Mouse (Mus musculus) MEL (cell line): Measurements from ENCODE around the gene Camkk2. TPM values are rescaled to one million over a fixed set of nuclear protein-coding genes. Genes with fewer than 3 reads are reported as not detected.

ENCODE experiments used
- DNase-seq: peaks from one replicate; pipeline ENCODE4 v3.0.0; 2011; ENCODE audit warnings: low read depth, low spot score
- H3K27ac ChIP-seq: 2 replicates; pipeline ENCODE4 v1.5.1; 2012; ENCODE audit warnings: low read depth, mild to moderate bottlenecking, control low read depth, low read length, moderate library complexity; ENCODE audit not compliant: control insufficient read depth
- H3K27me3 ChIP-seq, 2 experiments: fragments of 150-350 bp in 1 of 2; sonication (generic) in 1 of 2; 2 replicates each; pipeline ENCODE4 v1.6.1; 2012; ENCODE audit warnings: low read length in 2 of 2, mild to moderate bottlenecking in 2 of 2, improper control_type of control experiment in 1 of 2, moderate library complexity in 1 of 2; ENCODE audit not compliant: insufficient read depth in 2 of 2, control insufficient read depth in 1 of 2
- H3K36me3 ChIP-seq, 2 experiments: 2 replicates each; pipeline ENCODE4 v1.6.1; 2012 to 2014; ENCODE audit warnings: low read length in 2 of 2, improper control_type of control experiment in 1 of 2, inconsistent platforms in 1 of 2, mild to moderate bottlenecking in 1 of 2; ENCODE audit not compliant: insufficient read depth in 2 of 2, control insufficient read depth in 1 of 2
- H3K4me1 ChIP-seq, 2 experiments: fragments of 150-350 bp in 1 of 2; sonication (generic) in 1 of 2; 2 replicates each; pipeline ENCODE4 v1.6.1; 2012; ENCODE audit warnings: low read length in 2 of 2, improper control_type of control experiment in 1 of 2, mild to moderate bottlenecking in 1 of 2; ENCODE audit not compliant: insufficient read depth in 2 of 2, control insufficient read depth in 1 of 2
- H3K4me3 ChIP-seq, 2 experiments: fragments of 150-350 bp in 1 of 2; sonication (generic) in 1 of 2; 2 replicates each; pipeline ENCODE4 v1.5.1; 2012; ENCODE audit warnings: low read depth in 2 of 2, low read length in 2 of 2, mild to moderate bottlenecking in 2 of 2, moderate library complexity in 2 of 2, control low read depth in 1 of 2, improper control_type of control experiment in 1 of 2; ENCODE audit not compliant: control insufficient read depth in 1 of 2, insufficient read depth in 1 of 2
- H3K79me2 ChIP-seq: 2 replicates; pipeline ENCODE4 v1.6.1; 2012; ENCODE audit warnings: mild to moderate bottlenecking, low read length, moderate library complexity; ENCODE audit not compliant: control insufficient read depth, poor library complexity, insufficient read depth
- H3K9ac ChIP-seq: 2 replicates; pipeline ENCODE4 v1.6.1; 2012; ENCODE audit warnings: low read depth, mild to moderate bottlenecking, control low read depth, low read length, moderate library complexity; ENCODE audit not compliant: control insufficient read depth, poor library complexity, severe bottlenecking
- H3K9me3 ChIP-seq: fragments of 150-350 bp; sonication (generic); replicated peaks from 2 replicates; pipeline ENCODE4 v1.6.1; 2012; ENCODE audit warnings: mild to moderate bottlenecking, low read length, improper control_type of control experiment, moderate library complexity; ENCODE audit not compliant: insufficient read depth
- BHLHE40 ChIP-seq: IDR thresholded peaks from 2 replicates; pipeline ENCODE4 v1.6.1; 2012; ENCODE audit warnings: low read depth, mild to moderate bottlenecking, inconsistent platforms, low read length, improper control_type of control experiment, borderline replicate concordance
- CHD1 ChIP-seq: IDR thresholded peaks from 2 replicates; pipeline ENCODE4 v1.6.1; 2012; ENCODE audit warnings: low read depth, mild to moderate bottlenecking, inconsistent platforms, low read length, improper control_type of control experiment
- CHD2 ChIP-seq: IDR thresholded peaks from 2 replicates; pipeline ENCODE4 v1.6.1; 2011; ENCODE audit warnings: low read length, improper control_type of control experiment
- E2F4 ChIP-seq: IDR thresholded peaks from 2 replicates; pipeline ENCODE4 v1.6.1; 2011; ENCODE audit warnings: low read depth, low read length, improper control_type of control experiment, borderline replicate concordance
- EP300 ChIP-seq, 2 experiments: IDR thresholded peaks; 2 replicates each; pipeline ENCODE4 v1.6.1; 2011; ENCODE audit warnings: improper control_type of control experiment in 2 of 2, low read length in 2 of 2, low read depth in 1 of 2, mild to moderate bottlenecking in 1 of 2
- ETS1 ChIP-seq: IDR thresholded peaks from 2 replicates; pipeline ENCODE4 v1.6.1; 2012; ENCODE audit warnings: low read depth, mild to moderate bottlenecking, inconsistent platforms, low read length, improper control_type of control experiment, moderate library complexity
- GATA1 ChIP-seq: IDR thresholded peaks from 2 replicates; pipeline ENCODE4 v1.6.1; 2011; ENCODE audit warnings: low read depth, low read length, improper control_type of control experiment
- JUND ChIP-seq: IDR thresholded peaks from 2 replicates; pipeline ENCODE4 v1.6.1; 2011; ENCODE audit warnings: low read depth, mild to moderate bottlenecking, improper control_type of control experiment, low read length
- MAFK ChIP-seq: IDR thresholded peaks from 2 replicates; pipeline ENCODE4 v1.6.1; 2011; ENCODE audit warnings: low read depth, mild to moderate bottlenecking, low read length, improper control_type of control experiment, borderline replicate concordance
- MAX ChIP-seq: IDR thresholded peaks from 2 replicates; pipeline ENCODE4 v1.6.1; 2011; ENCODE audit warnings: low read length, improper control_type of control experiment
- MAZ ChIP-seq: IDR thresholded peaks from 2 replicates; pipeline ENCODE4 v1.6.1; 2012; ENCODE audit warnings: low read depth, mild to moderate bottlenecking, inconsistent platforms, low read length, improper control_type of control experiment
- MYB ChIP-seq: IDR thresholded peaks from 2 replicates; pipeline ENCODE4 v1.6.1; 2011; ENCODE audit warnings: mild to moderate bottlenecking, low read depth, low read length, improper control_type of control experiment
- MYC ChIP-seq: IDR thresholded peaks from 2 replicates; pipeline ENCODE4 v1.6.1; 2011; ENCODE audit warnings: low read depth, mild to moderate bottlenecking, low read length, improper control_type of control experiment, moderate library complexity
- RCOR1 ChIP-seq: IDR thresholded peaks from 2 replicates; pipeline ENCODE4 v1.6.1; 2012; ENCODE audit warnings: low read depth, mild to moderate bottlenecking, inconsistent platforms, low read length, improper control_type of control experiment
- SIN3A ChIP-seq: IDR thresholded peaks from 2 replicates; pipeline ENCODE4 v1.6.1; 2012; ENCODE audit warnings: low read length, improper control_type of control experiment, inconsistent platforms
- SMC3 ChIP-seq: IDR thresholded peaks from 2 replicates; pipeline ENCODE4 v1.6.1; 2011; ENCODE audit warnings: low read depth, low read length, improper control_type of control experiment
- TAL1 ChIP-seq: IDR thresholded peaks from 2 replicates; pipeline ENCODE4 v1.6.1; 2012; ENCODE audit warnings: mild to moderate bottlenecking, inconsistent platforms, low read length, moderate library complexity, mixed read lengths
- TBP ChIP-seq: IDR thresholded peaks from 2 replicates; pipeline ENCODE4 v1.8.0; 2011; ENCODE audit warnings: low read depth, low read length, improper control_type of control experiment
- TCF12 ChIP-seq: IDR thresholded peaks from 2 replicates; pipeline ENCODE4 v1.6.1; 2014; ENCODE audit warnings: low read depth, mild to moderate bottlenecking, inconsistent platforms, low read length, improper control_type of control experiment, moderate library complexity
- UBTF ChIP-seq: IDR thresholded peaks from 2 replicates; pipeline ENCODE4 v1.6.1; 2012; ENCODE audit warnings: low read depth, mild to moderate bottlenecking, inconsistent platforms, low read length, improper control_type of control experiment, moderate library complexity, borderline replicate concordance; ENCODE audit not compliant: insufficient read depth
- USF2 ChIP-seq, 2 experiments: IDR thresholded peaks; 2 replicates each; pipeline ENCODE4 v1.6.1; 2011 to 2012; ENCODE audit warnings: improper control_type of control experiment in 2 of 2, low read length in 2 of 2, borderline replicate concordance in 1 of 2, inconsistent platforms in 1 of 2, low read depth in 1 of 2, mild to moderate bottlenecking in 1 of 2; ENCODE audit not compliant: insufficient read depth in 1 of 2
- ZKSCAN1 ChIP-seq: IDR thresholded peaks from 2 replicates; pipeline ENCODE4 v1.6.1; 2012; ENCODE audit warnings: low read depth, mild to moderate bottlenecking, inconsistent platforms, low read length, improper control_type of control experiment, moderate library complexity
- ZNF384 ChIP-seq: IDR thresholded peaks from 2 replicates; pipeline ENCODE4 v1.6.1; 2012; ENCODE audit warnings: low read depth, mild to moderate bottlenecking, inconsistent platforms, low read length, improper control_type of control experiment
- polyA plus RNA-seq, 2 experiments: library from polyadenylated mRNA; stranded (reverse) in 1 of 2; unstranded in 1 of 2; fragments of >175 nt in 1 of 2; fragments of >200 nt in 1 of 2; gene quantifications; 2 replicates each; pipeline versions ENCODE4 v1.2.1 to v1.2.4; 2012; ENCODE audit warnings: low replicate concordance in 2 of 2, low read depth in 1 of 2; ENCODE audit not compliant: insufficient read length in 2 of 2, insufficient read depth in 1 of 2, missing spikeins in 1 of 2
- total RNA-seq: library from RNA; depleted of rRNA; stranded (reverse); fragments of 300-350 nt; gene quantifications from 2 replicates; pipeline ENCODE4 v1.2.3, GENCODE M21; 2012

Gene Camkk2
- total and polyA plus RNA-seq, 3 experiments = 23.7 to 24.8 TPM; not detected in 1

- H3K36me3 ChIP-seq = peaks cover 0 to 64% of the 10 kb centered on the region in 2 experiments; a peak in 2 of 4 replicates
Measured at GRCm38 (mm10) chr5:122703574-122703973, 75.6 kb downstream of the Camkk2 start.

GRCm38 (mm10) chr5:122702156-122702555 lies 77.1 kb downstream of the Camkk2 start:
- H3K4me1 ChIP-seq = peaks cover 43 to 64% of the 10 kb centered on the region in 2 experiments

More at GRCm38 (mm10) chr5:122703574-122703973, 75.6 kb downstream of the Camkk2 start:
- Histone ChIP-seq H3K79me2 (peaks cover 5% of the 10 kb centered on the region; the same call in 1 of the 2 replicates), H3K27ac (peak overlapping the region; percentile 22), H3K9ac (no peak overlapping the region), H3K4me1 (peaks cover 37 to 55% of the 10 kb centered on the region in 2 experiments), H3K4me3 (no peak overlapping the region), H3K9me3 (no peaks in the 10 kb centered on the region), H3K27me3 (no peaks in the 10 kb centered on the region)
- peak; percentile 47 for DNase-seq
- TF ChIP-seq GATA1 (peak; percentile 90), EP300 (IDR thresholded peaks at IDR 0.05; ENCODE audit: low read depth in 1 of 2, low read length in 2 of 2) (peak; percentile 80 to 92), MAZ (0 out of 2 replicates have a peak, but pooled peaks have one; percentile 21), ZKSCAN1 (no peak), JUND (no peak), TBP (no peak), ETS1 (peak; percentile 88), SMC3 (no peak), MAFK (peak; percentile 82), RCOR1 (peak; percentile 89), MYB (0 out of 2 replicates have a peak, but pooled peaks have one; percentile 29), TCF12 (peak; percentile 95), TAL1 (peak; percentile 49), SIN3A (peak; percentile 68)

DNA sequence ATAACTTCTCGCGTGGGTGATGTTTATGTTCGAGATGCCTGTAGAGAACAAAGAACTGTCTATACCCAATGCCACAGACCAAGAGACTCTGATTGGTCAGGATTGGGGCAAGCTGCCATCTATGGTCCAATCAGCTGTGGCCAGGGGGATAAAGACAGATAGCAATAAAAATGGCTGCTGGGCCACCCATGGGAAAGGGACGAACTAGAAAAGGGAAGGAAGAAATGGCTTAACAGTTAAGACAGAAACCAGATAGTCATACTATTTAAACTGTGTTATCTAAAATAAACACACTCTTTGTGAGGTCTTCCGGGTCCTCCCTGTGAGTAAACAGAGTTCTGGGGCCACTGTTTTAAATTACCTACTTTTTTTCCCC lies 78.4 kb downstream of the Camkk2 start:
- peak; percentile 96 for DNase-seq
- Histone ChIP-seq H3K27me3 (no peaks in the 10 kb centered on the region), H3K27ac (peak overlapping the region; percentile 92), H3K9me3 (no peaks in the 10 kb centered on the region), H3K79me2 (no peaks in the 10 kb centered on the region; the same call in 1 of the 2 replicates), H3K9ac (peak overlapping the region; percentile 44), H3K4me3 (peak overlapping the region; percentile 35 to 37), H3K4me1 (peaks cover 42 to 65% of the 10 kb centered on the region in 2 experiments), H3K36me3 (peaks cover 0 to 63% of the 10 kb centered on the region in 2 experiments; a peak in 2 of 4 replicates)
- TF ChIP-seq UBTF = no peak
- TF ChIP-seq MAX = no peak; the same call in 1 of the 2 replicates
- TF ChIP-seq TAL1 = peak; percentile 75
- TF ChIP-seq BHLHE40 = peak; percentile 45; the same call in 1 of the 2 replicates
- TF ChIP-seq TBP = peak; percentile 68; the same call in 1 of the 2 replicates
- no peak; the same call in none of the 2 replicates for TF ChIP-seq MAZ
- no peak for TF ChIP-seq MYC
- no peak for TF ChIP-seq ZKSCAN1
- peak; percentile 62; the same call in 1 of the 2 replicates for TF ChIP-seq CHD2
- TF ChIP-seq CHD1 = no peak
- TF ChIP-seq SIN3A = peak; percentile 89
- peak; percentile 94 for TF ChIP-seq TCF12
- TF ChIP-seq RCOR1 = peak; percentile 79
- peak; percentile 64; the same call in 1 of the 2 replicates for TF ChIP-seq MYB
- TF ChIP-seq USF2 (IDR thresholded peaks at IDR 0.05; ENCODE audit: borderline replicate concordance in 1 of 2, insufficient read depth in 1 of 2, low read depth in 1 of 2, low read length in 2 of 2) = no peak
- TF ChIP-seq ZNF384 = peak; percentile 78
- peak; percentile 90 to 93 for TF ChIP-seq EP300 (IDR thresholded peaks at IDR 0.05; ENCODE audit: low read depth in 1 of 2, low read length in 2 of 2)
- peak; percentile 95 for TF ChIP-seq GATA1

More at GRCm38 (mm10) chr5:122702156-122702555, 77.1 kb downstream of the Camkk2 start:
- no peak overlapping the region for H3K9ac ChIP-seq
- H3K36me3 ChIP-seq = peaks cover 0 to 65% of the 10 kb centered on the region in 2 experiments; a peak in 2 of 4 replicates
- H3K9me3 ChIP-seq = no peaks in the 10 kb centered on the region
- H3K79me2 ChIP-seq = no peaks in the 10 kb centered on the region; the same call in 1 of the 2 replicates
- no peaks in the 10 kb centered on the region for H3K27me3 ChIP-seq
- TF ChIP-seq E2F4 (no peak), EP300 (IDR thresholded peaks at IDR 0.05; ENCODE audit: low read depth in 1 of 2, low read length in 2 of 2) (no peak), CHD2 (no peak)
- no peak overlapping the region for H3K27ac ChIP-seq
- DNase-seq = no peak
- H3K4me3 ChIP-seq = no peak overlapping the region
